Comparison of ENCODE assay signal across 7 mouse cellular contexts in genomic region chr6:122786275-122786674, GRCm38 (mm10). TPM values are rescaled to one million over a fixed set of nuclear protein-coding genes. Genes with fewer than 3 reads are reported as not detected.
DNase-seq lines count a peak whose midpoint lies in the region; ATAC-seq and TF ChIP-seq lines count a peak whose summit lies in the region.

No protein-coding gene starts in this region.

- no peaks in the 10 kb centered on the region for H3K36me3 ChIP-seq in ES-Bruce4 (ENCODE audit: control insufficient read depth, insufficient read depth, low read length, poor library complexity, severe bottlenecking)
- H3K36me3 ChIP-seq in lung, embryonic 14.5 days (ENCODE audit: insufficient read depth) = no peaks in the 10 kb centered on the region

- no peak for TF ChIP-seq POLR2A in ES-Bruce4 (IDR thresholded peaks at IDR 0.05; ENCODE audit: insufficient read depth, low read length)
- TF ChIP-seq POLR2A in cerebellum, adult 2 months (IDR thresholded peaks at IDR 0.05; ENCODE audit: borderline replicate concordance, insufficient read depth, low read length) = no peak

- no peak overlapping the region for H3K4me3 ChIP-seq in ES-Bruce4 (ENCODE audit: low read depth, low read length)
- H3K4me3 ChIP-seq in cerebellum, adult 2 months (replicated peaks; ENCODE audit: insufficient read depth, low read depth, low read length) = peak overlapping the region; percentile 22
- H3K4me3 ChIP-seq in lung, embryonic 14.5 days (ENCODE audit: low read depth, low read length) = no peak overlapping the region

- H3K27me3 ChIP-seq in ES-Bruce4 (ENCODE audit: control insufficient read depth, insufficient read depth, low read length, poor library complexity, severe bottlenecking) = no peaks in the 10 kb centered on the region
- no peaks in the 10 kb centered on the region for H3K27me3 ChIP-seq in cerebellum, adult 2 months (ENCODE audit: control insufficient read depth, insufficient read depth, low read length)
- H3K27me3 ChIP-seq in lung, embryonic 14.5 days (ENCODE audit: insufficient read depth, low read length) = no peaks in the 10 kb centered on the region

- no peak overlapping the region for H3K9ac ChIP-seq in ES-Bruce4 (ENCODE audit: low read depth, poor library complexity, severe bottlenecking)
- no peak overlapping the region for H3K9ac ChIP-seq in lung, embryonic 14.5 days

- TF ChIP-seq EP300 in ES-Bruce4 (IDR thresholded peaks at IDR 0.05; ENCODE audit: insufficient read depth, low read depth, low read length) = no peak

- DNase-seq in CD4-positive helper T cell, adult 2 months (ENCODE audit: low read depth, low spot score) = peak; percentile 71
- peak; percentile 83 to 86 for DNase-seq in cerebellum, adult 2 months
- DNase-seq in frontal cortex, postnatal 14 days (ENCODE audit: low spot score in 2 of 2) = peak; percentile 73 to 77
- DNase-seq in kidney, postnatal 4 days = peak; percentile 74 to 75
- DNase-seq in lung, embryonic 14.5 days = peak; percentile 81
- DNase-seq in retina, embryonic 14.5 days (ENCODE audit: low spot score) = peak; percentile 80

- TF ChIP-seq CTCF in ES-Bruce4 (IDR thresholded peaks at IDR 0.05; ENCODE audit: low read depth, low read length) = peak; percentile 40
- TF ChIP-seq CTCF in cerebellum, adult 2 months (IDR thresholded peaks at IDR 0.05; ENCODE audit: borderline replicate concordance, insufficient read depth, low read depth, low read length) = peak; percentile 81
- TF ChIP-seq CTCF in lung, embryonic 14.5 days (IDR thresholded peaks at IDR 0.05; ENCODE audit: low read depth) = peak; percentile 73

- H3K4me1 ChIP-seq in ES-Bruce4 (ENCODE audit: control insufficient read depth, insufficient read depth, low read length) = peaks cover 3% of the 10 kb centered on the region
- peaks cover 9% of the 10 kb centered on the region; the same call in 1 of the 2 replicates for H3K4me1 ChIP-seq in cerebellum, adult 2 months (ENCODE audit: control insufficient read depth, insufficient read depth, low read length)
- no peaks in the 10 kb centered on the region for H3K4me1 ChIP-seq in lung, embryonic 14.5 days (ENCODE audit: insufficient read depth)

- no peak for ATAC-seq in lung, embryonic 14.5 days (ENCODE audit: insufficient read depth)

- no peak overlapping the region for H3K4me2 ChIP-seq in lung, embryonic 14.5 days

- no peak overlapping the region; the same call in 1 of the 2 replicates for H3K27ac ChIP-seq in ES-Bruce4 (ENCODE audit: insufficient read depth, low read length)
- peak overlapping the region; percentile 20; the same call in 1 of the 2 replicates for H3K27ac ChIP-seq in cerebellum, adult 2 months (ENCODE audit: insufficient read depth, low read length)
- no peak overlapping the region for H3K27ac ChIP-seq in lung, embryonic 14.5 days (ENCODE audit: low read depth)

- H3K9me3 ChIP-seq in ES-Bruce4 (replicated peaks; ENCODE audit: control insufficient read depth, insufficient read depth, low read length, poor library complexity, severe bottlenecking) = no peaks in the 10 kb centered on the region
- H3K9me3 ChIP-seq in lung, embryonic 14.5 days (ENCODE audit: low read depth, low read length) = no peaks in the 10 kb centered on the region

- WGBS in cerebellum, adult 2 months = 10% methylated on average over 5 of the region's 5 CpGs
- WGBS in lung, embryonic 14.5 days = 32% methylated on average over 5 of the region's 5 CpGs

RNA-seq across cellular contexts. Expression of gene Slc2a3, which starts 15.2 kb away (rescaled TPM):
- 1,494 and 1,686 TPM in 2 replicates for polyA plus RNA-seq in ES-Bruce4 (2011; ENCODE audit: insufficient read depth, insufficient read length, low read depth, missing spikeins)
- polyA plus RNA-seq in cerebellum, adult 2 months (2012; rRNA removed) = 102 and 112 TPM in 2 replicates
- 8.4 and 8.9 TPM in 2 replicates for polyA plus RNA-seq in lung, embryonic 14.5 days (2014; fragmentation: Nextera tagmentation; extraction: Ambion mirVana)

RNA-seq across cellular contexts. Expression of gene Foxj2, which starts 33.4 kb away (rescaled TPM):
- 10.9 and 11.6 TPM in 2 replicates for polyA plus RNA-seq in ES-Bruce4 (2011; ENCODE audit: insufficient read depth, insufficient read length, low read depth, missing spikeins)
- 17.7 and 18.2 TPM in 2 replicates for polyA plus RNA-seq in cerebellum, adult 2 months (2012; rRNA removed)
- polyA plus RNA-seq in lung, embryonic 14.5 days (2014; fragmentation: Nextera tagmentation; extraction: Ambion mirVana) = 6.7 and 7.5 TPM in 2 replicates

Comparison
In these comparisons a context has a peak if more than half of its experiments do, and no peak if none do; other contexts are left out.
1. RNA of gene Slc2a3, which starts 15.2 kb away (polyA plus RNA-seq): 1,494 to 1,686 TPM in ES-Bruce4; 102 to 112 TPM in cerebellum, adult 2 months and 8.4 to 8.9 TPM in lung, embryonic 14.5 days; every median in the first group is over 10 times any median in the second.
2. Peak in every context shown above with its lines, with median percentiles within 50 percentile points of each other: DNase-seq and CTCF ChIP-seq.